19 mouse cellular contexts compared by ENCODE assay signal in genomic region chr8:35999584-35999983, GRCm38 (mm10).
DNase-seq lines count a peak whose midpoint lies in the region; ATAC-seq and TF ChIP-seq lines count a peak whose summit lies in the region.
"Had no signal": no experiment of that assay in that cellular context is flagged by ENCODE, and none has a peak within 500 bp of the region (broad histone marks: within the 10 kb centered on the region; RNA-seq: fewer than 3 reads in every experiment).

No protein-coding gene starts in this region.

- DNase-seq in frontal cortex, postnatal 25 days (ENCODE audit: low spot score in 2 of 2), result no peak
- DNase-seq in lung, adult 2 months, result no peak
- peak; percentile 83 for DNase-seq in lung, postnatal 10 days
- no peak for DNase-seq in kidney, adult 2 months
- DNase-seq: adrenal gland, adult 2 months; adrenal gland, postnatal 25 days; cerebellum, adult 2 months; gastrocnemius, postnatal 36 days; heart, postnatal 10 days had no signal

- H3K27ac ChIP-seq in lung, embryonic 16.5 days (ENCODE audit: low read length), result peak overlapping the region; percentile 70; the same call in 1 of the 2 replicates
- no peak overlapping the region for H3K27ac ChIP-seq in kidney, adult 2 months (ENCODE audit: insufficient read depth, low read depth, low read length)
- H3K27ac ChIP-seq: embryonic facial prominence, embryonic 12.5 days; heart, embryonic 13.5 days; hindbrain, embryonic 13.5 days; hindbrain, postnatal 0 days had no signal

- no peaks in the 10 kb centered on the region for H3K36me3 ChIP-seq in lung, embryonic 16.5 days (ENCODE audit: control insufficient read depth, insufficient read depth, low read length)
- H3K36me3 ChIP-seq in kidney, adult 2 months (ENCODE audit: control insufficient read depth, insufficient read depth, low read length), result no peaks in the 10 kb centered on the region
- H3K36me3 ChIP-seq: embryonic facial prominence, embryonic 12.5 days; heart, embryonic 13.5 days; hindbrain, embryonic 13.5 days had no signal

- TF ChIP-seq POLR2A in lung, adult 2 months (IDR thresholded peaks at IDR 0.05; ENCODE audit: borderline replicate concordance, extremely low read depth, low read depth, low read length), result no peak
- no peak for TF ChIP-seq POLR2A in kidney, adult 2 months (IDR thresholded peaks at IDR 0.05; ENCODE audit: low read depth, low read length)

- no peak overlapping the region for H3K4me3 ChIP-seq in lung, embryonic 16.5 days (ENCODE audit: low read length)
- no peak overlapping the region for H3K4me3 ChIP-seq in lung, adult 2 months (replicated peaks; ENCODE audit: extremely low read depth, low read depth, low read length)
- H3K4me3 ChIP-seq in kidney, adult 2 months (ENCODE audit: insufficient read depth, low read depth, low read length), result no peak overlapping the region
- H3K4me3 ChIP-seq: embryonic facial prominence, embryonic 12.5 days; heart, embryonic 13.5 days; hindbrain, embryonic 13.5 days had no signal

- WGBS in lung, embryonic 16.5 days, result 40% methylated on average over 9 of the region's 9 CpGs
- WGBS in lung, adult 2 months, result 71% methylated on average over 9 of the region's 9 CpGs
- WGBS in kidney, adult 2 months, result 87% methylated on average over 9 of the region's 9 CpGs

- H3K9me3 ChIP-seq in lung, embryonic 16.5 days (ENCODE audit: control insufficient read depth, low read length), result no peaks in the 10 kb centered on the region
- H3K9me3 ChIP-seq: embryonic facial prominence, embryonic 12.5 days; hindbrain, embryonic 13.5 days had no signal

- peak; percentile 88 for ATAC-seq in frontal cortex, adult (ENCODE audit: low TSS enrichment)
- ATAC-seq in lung, embryonic 16.5 days (ENCODE audit: low read depth), result peak; percentile 88
- no peak for ATAC-seq in activated CD4-positive, CD25-positive, alpha-beta regulatory T cell, adult 4 months
- ATAC-seq: forebrain, embryonic 16.5 days; hindbrain, postnatal 0 days; Patski had no signal

- no peak for TF ChIP-seq CTCF in lung, adult 2 months (IDR thresholded peaks at IDR 0.05; ENCODE audit: insufficient read depth, low read length)
- TF ChIP-seq CTCF in kidney, adult 2 months (conservative IDR thresholded peaks at IDR 0.05; ENCODE audit: insufficient read depth, insufficient read length, low read depth, low read length), result no peak

- no peak overlapping the region for H3K4me2 ChIP-seq in lung, embryonic 16.5 days (ENCODE audit: low read depth, low read length)
- H3K4me2 ChIP-seq: embryonic facial prominence, embryonic 12.5 days; heart, embryonic 13.5 days; hindbrain, embryonic 13.5 days had no signal

- H3K27me3 ChIP-seq in lung, embryonic 16.5 days (ENCODE audit: control insufficient read depth, insufficient read depth, low read depth, low read length), result no peaks in the 10 kb centered on the region
- H3K27me3 ChIP-seq in kidney, adult 2 months (replicated peaks; ENCODE audit: control insufficient read depth, insufficient read depth, low read length), result no peaks in the 10 kb centered on the region
- H3K27me3 ChIP-seq: CH12.LX; embryonic facial prominence, embryonic 12.5 days; heart, embryonic 13.5 days; hindbrain, embryonic 13.5 days; Patski had no signal

- H3K4me1 ChIP-seq in lung, embryonic 16.5 days (replicated peaks; ENCODE audit: control insufficient read depth, insufficient read depth, low read length), result peaks cover 17% of the 10 kb centered on the region
- H3K4me1 ChIP-seq in lung, adult 2 months (ENCODE audit: control insufficient read depth, insufficient read depth, low read length), result no peaks in the 10 kb centered on the region
- H3K4me1 ChIP-seq in kidney, adult 2 months (ENCODE audit: control insufficient read depth, insufficient read depth, low read length), result no peaks in the 10 kb centered on the region
- H3K4me1 ChIP-seq: embryonic facial prominence, embryonic 12.5 days; heart, embryonic 13.5 days had no signal

- no peak overlapping the region for H3K9ac ChIP-seq in lung, embryonic 16.5 days (ENCODE audit: low read length)
- H3K9ac ChIP-seq: embryonic facial prominence, embryonic 12.5 days; heart, embryonic 13.5 days; hindbrain, embryonic 13.5 days had no signal
